Mouse (Mus musculus) testis, adult 2 months (tissue): ENCODE data around the gene Gm20388.

Source experiments
- CTCF ChIP-seq: fragments of 200-500 bp; IDR thresholded peaks from 2 replicates; pipeline ENCODE4 v1.5.1; 2012; ENCODE audit warnings: low read depth, mild to moderate bottlenecking, inconsistent platforms, low read length, moderate library complexity; ENCODE audit not compliant: control insufficient read depth, insufficient read depth, insufficient replicate concordance
- POLR2A ChIP-seq: fragments of 200-500 bp; IDR thresholded peaks from 2 replicates; pipeline ENCODE4 v1.6.1; 2012; ENCODE audit warnings: low read depth, mild to moderate bottlenecking, inconsistent platforms, low read length, moderate library complexity; ENCODE audit not compliant: control insufficient read depth

DNA sequence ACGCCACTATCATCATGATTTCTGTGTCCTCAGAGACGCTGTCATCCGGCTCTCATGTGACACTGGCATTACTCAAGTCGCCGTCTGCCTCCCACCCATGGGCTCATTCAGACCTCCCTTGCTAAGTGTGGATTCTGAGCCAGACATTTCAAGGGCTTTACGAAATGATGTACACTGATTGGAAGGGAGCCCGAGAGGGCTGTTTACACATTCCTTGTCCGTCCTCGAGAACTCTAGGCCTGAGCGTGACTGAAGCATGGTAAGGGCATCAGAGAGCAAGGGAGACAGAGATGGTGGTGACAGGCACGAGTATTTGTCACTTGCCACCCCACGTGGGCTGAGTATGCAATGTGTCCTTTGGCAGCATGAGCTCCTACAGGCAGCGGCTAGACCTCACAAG is 4271.6 kb downstream of the Gm20388 start:
- TF ChIP-seq POLR2A (no peak), CTCF (no peak)
